Mouse (Mus musculus) c-Kit-positive CD71-positive TER-119-positive erythroid progenitor cells, embryonic 14.5 days (primary cell): Measurements from ENCODE around the gene Abhd5.

Experiments used
- DNase-seq: peaks from one replicate; pipeline ENCODE4 v3.0.0-alpha.2; 2013; ENCODE audit warnings: low spot score

The Abhd5 gene

GRCm38 (mm10) chr9:122415056-122415775, 63.8 kb downstream of the Abhd5 start:
- DNase-seq, result no peak

- DNase-seq, result no peak
These were observed 65.2 kb downstream of the Abhd5 start for GRCm38 (mm10) chr9:122416617-122417016.

- DNase-seq, result no peak
These were observed 68.9 kb downstream of the Abhd5 start for GRCm38 (mm10) chr9:122420195-122420756.

GRCm38 (mm10) chr9:122420772-122421764, 69.7 kb downstream of the Abhd5 start:
- DNase-seq, result peak; percentile 42

GRCm38 (mm10) chr9:122421911-122422310, 70.5 kb downstream of the Abhd5 start:
- DNase-seq, result no peak

GRCm38 (mm10) chr9:122422706-122423105, 71.3 kb downstream of the Abhd5 start:
- no peak for DNase-seq

- peak; percentile 4 for DNase-seq
These were observed 71.7 kb downstream of the Abhd5 start for GRCm38 (mm10) chr9:122423146-122423545.

GRCm38 (mm10) chr9:122424941-122425608, 73.7 kb downstream of the Abhd5 start:
- peak; percentile 12 for DNase-seq

GRCm38 (mm10) chr9:122429058-122429649, 77.7 kb downstream of the Abhd5 start:
- no peak for DNase-seq

GRCm38 (mm10) chr9:122429685-122430084, 78.3 kb downstream of the Abhd5 start:
- DNase-seq, result no peak
